Mouse (Mus musculus) lung, adult 2 months (tissue): ENCODE results near the gene Ceacam19.

Source experiments
- CTCF ChIP-seq: fragments of 200-500 bp; IDR thresholded peaks from 2 replicates; pipeline ENCODE4 v1.5.1; 2011; ENCODE audit warnings: mild to moderate bottlenecking, low read length, control low read depth; ENCODE audit not compliant: insufficient read depth
- POLR2A ChIP-seq: fragments of 200-500 bp; IDR thresholded peaks from 2 replicates; pipeline ENCODE4 v1.6.1; 2011; ENCODE audit warnings: low read depth, mild to moderate bottlenecking, control low read depth, low read length, borderline replicate concordance; ENCODE audit errors: extremely low read depth

DNA sequence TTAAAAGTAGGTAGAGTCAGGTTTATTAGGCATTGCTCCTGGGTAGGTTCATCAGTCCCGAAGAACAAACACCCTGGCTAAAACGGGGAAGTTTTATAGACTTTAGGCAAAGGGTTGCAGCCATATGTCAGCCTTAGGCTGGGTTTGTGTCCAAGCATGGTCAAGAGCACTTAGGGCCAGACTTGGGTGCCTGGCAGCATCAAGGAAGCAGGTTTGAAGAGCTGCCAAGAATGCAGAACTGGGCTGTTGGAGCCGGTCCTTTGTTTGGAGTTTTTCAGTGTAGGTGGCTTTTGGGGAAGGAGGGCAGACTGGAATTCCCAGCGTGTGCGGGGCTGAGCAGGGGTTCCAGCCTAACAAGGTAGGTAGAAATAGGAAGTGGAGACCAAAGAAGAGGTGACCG is 48.2 kb upstream of the Ceacam19 start:
- no peak for TF ChIP-seq POLR2A
- no peak for TF ChIP-seq CTCF
